Mouse (Mus musculus): ENCODE data around the gene Hist3h2ba.

DNA sequence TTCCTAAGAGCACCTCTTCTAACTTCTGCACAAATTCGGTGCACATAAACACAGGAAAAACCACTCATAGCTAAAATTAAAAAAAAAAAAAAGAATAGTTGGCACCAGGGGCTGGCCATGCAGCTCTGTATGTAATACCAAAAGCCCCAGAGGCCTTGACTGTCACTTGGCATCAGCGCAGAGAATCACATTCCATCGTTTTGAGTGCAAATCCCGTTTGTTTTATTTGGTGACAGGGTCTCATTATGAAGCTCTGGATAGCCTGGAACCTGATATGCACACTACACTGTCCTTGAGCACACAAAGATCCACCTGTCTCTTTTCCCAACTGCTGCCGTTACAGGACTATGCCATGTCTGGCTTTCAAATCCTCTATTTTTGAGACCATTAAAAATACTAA lies 2.5 kb downstream of the Hist3h2ba start:
- TF ChIP-seq CTCF (conservative IDR thresholded peaks at IDR 0.05 in 1 of 2, IDR thresholded peaks at IDR 0.05 in 1 of 2; ENCODE audit: low read depth in 2 of 2, low read length in 2 of 2) (no peak), TCF12 (IDR thresholded peaks at IDR 0.05; ENCODE audit: low read depth, low read length) (no peak), GABPA (IDR thresholded peaks at IDR 0.05; ENCODE audit: insufficient replicate concordance, low read depth, low read length) (no peak), ZNF384 (IDR thresholded peaks at IDR 0.05; ENCODE audit: low read depth, low read length) (no peak), PAX5 (IDR thresholded peaks at IDR 0.05; ENCODE audit: low read length) (no peak), RCOR1 (conservative IDR thresholded peaks at IDR 0.05; ENCODE audit: low read depth, low read length) (no peak), NRF1 (IDR thresholded peaks at IDR 0.05; ENCODE audit: low read depth, low read length) (no peak), MAFK (IDR thresholded peaks at IDR 0.05; ENCODE audit: insufficient replicate concordance, low read length) (no peak), POLR2A (IDR thresholded peaks at IDR 0.05; ENCODE audit: low read depth, low read length) (no peak), E2F4 (IDR thresholded peaks at IDR 0.05; ENCODE audit: insufficient replicate concordance, low read depth, low read length) (no peak)

Data from CH12.LX (cell line).